Mouse (Mus musculus) layer of hippocampus, postnatal 25 days (tissue): ENCODE data around the gene Ubap2. TPM values are rescaled to one million over a fixed set of nuclear protein-coding genes. Genes with fewer than 3 reads are reported as not detected.
A peak's percentile ranks its signal among the peaks of the same experiment; 100 is the strongest.

Experiments used
- DNase-seq, 2 experiments: peaks; one replicate each; pipeline ENCODE4 v3.0.0; 2022; ENCODE audit warnings: mixed read lengths in 2 of 2, low spot score in 1 of 2; ENCODE audit errors: extremely low spot score in 1 of 2
- total RNA-seq, 2 experiments: library from RNA; stranded (reverse); gene quantifications; 2 replicates each; pipeline ENCODE4 v1.2.3; 2021

Ubap2 gene
- 10 to 100 TPM; 40.5 to 48.3 TPM for total RNA-seq

- peak; percentile 92 to 97 for DNase-seq
These were observed at the start of gene Ubap2 for GRCm38 (mm10) chr4:41274980-41275850. Gene Ubap2, minus strand, starts transcription at chr4:41275144.

DNA sequence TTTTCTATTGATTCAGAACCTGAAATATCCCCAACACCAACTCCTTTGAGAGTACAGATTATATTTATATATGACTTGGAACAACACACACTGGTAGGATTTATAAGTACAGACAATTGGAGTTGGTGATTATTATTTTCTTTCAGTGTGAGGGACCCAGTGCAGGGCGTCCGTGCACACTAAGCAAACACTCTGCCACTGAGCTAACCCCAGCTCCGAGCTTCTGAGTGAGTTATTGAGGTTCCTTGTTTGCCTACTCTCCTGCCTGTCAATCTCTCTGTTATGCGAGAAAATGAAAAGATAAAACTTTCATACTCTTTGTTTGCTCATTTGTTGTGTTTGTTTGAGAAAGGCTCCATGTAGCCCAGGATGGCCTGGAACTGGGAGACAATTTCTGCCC lies 46.0 kb upstream of the Ubap2 start:
- no peak for DNase-seq

GRCm38 (mm10) chr4:41318267-41318666 lies 43.3 kb upstream of the Ubap2 start:
- DNase-seq, result no peak

DNA sequence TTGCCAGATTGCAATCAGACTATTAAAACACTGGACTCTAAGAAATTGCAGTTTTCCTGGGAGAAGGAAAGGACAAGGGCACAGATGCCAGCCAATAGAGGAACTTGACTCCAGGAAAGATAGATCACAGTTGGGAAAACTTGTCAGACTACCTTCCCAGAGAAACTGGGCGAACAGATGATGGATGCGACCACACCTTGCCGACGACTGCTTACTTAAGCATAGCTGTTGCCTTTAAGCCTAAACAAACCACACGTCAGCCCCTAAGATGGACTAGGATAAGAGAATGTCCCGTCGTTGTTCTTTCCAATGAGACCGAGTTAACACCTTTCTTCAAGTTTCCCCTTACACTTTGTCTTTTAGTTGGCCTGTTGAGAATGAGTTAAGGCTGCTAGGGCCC lies 40.2 kb upstream of the Ubap2 start:
- no peak for DNase-seq

DNA sequence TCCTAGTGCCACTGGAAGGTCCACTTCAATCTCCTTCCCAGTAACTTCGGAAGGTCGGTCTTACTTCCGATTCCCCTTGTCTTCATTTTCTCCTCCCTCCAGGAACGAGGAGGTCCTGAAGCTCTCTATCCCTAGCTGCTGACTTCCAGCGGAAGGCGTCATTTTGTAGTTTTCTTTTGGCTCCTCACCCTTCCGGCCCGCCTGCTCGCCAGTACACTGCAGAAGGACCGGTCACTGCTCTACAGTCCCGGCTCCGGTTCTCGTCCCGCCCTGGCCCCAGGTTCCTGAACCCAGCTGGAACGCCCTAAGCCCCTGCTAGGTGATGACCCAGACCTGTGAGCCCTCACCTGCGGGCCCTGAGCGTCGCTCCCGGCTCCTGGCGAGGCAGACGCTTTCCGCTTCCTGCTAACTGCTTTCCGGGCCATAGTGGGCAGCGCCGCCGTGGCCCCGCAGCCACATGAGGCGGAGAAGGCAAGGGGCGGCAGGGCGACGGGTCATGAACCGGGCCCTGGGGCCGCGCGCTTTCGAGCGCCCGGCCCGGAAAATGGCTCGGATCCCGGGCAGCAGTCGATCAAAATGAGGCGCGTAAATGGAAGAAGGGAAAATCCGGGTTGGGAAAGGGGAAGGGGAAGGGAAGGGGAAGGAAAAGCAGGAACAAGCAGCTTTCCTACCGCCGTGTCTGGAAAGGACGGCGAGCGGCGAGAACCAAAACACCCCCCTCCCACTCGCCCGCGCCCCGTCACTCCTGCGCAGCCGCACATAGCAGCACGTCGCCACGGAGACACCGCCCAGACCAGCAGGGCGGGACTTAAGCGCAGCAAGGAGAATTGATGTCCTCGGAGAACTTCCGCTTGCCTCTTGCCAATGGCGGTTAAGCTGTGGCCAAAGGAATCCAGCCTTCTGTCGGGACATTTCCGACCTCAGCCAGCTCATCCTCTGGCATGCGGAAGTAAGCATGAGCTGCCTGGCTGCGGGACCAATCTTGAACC lies 39.5 kb upstream of the Ubap2 start, which contains the start of gene Dcaf12:
Dcaf12 (minus strand) TSS at position 749 of the 989 bp plus-strand sequence.
- peak; percentile 89 to 93 for DNase-seq

GRCm38 (mm10) chr4:41313722-41314121 lies 38.8 kb upstream of the Ubap2 start:
- DNase-seq, result no peak

- DNase-seq, result no peak
These were observed 35.9 kb upstream of the Ubap2 start for GRCm38 (mm10) chr4:41310567-41311563.

- no peak for DNase-seq
These were observed 32.5 kb upstream of the Ubap2 start for GRCm38 (mm10) chr4:41307406-41307805.

GRCm38 (mm10) chr4:41304302-41304701 lies 29.4 kb upstream of the Ubap2 start:
- DNase-seq, result no peak

- no peak for DNase-seq
These were observed 28.7 kb upstream of the Ubap2 start for GRCm38 (mm10) chr4:41303671-41304070.

DNA sequence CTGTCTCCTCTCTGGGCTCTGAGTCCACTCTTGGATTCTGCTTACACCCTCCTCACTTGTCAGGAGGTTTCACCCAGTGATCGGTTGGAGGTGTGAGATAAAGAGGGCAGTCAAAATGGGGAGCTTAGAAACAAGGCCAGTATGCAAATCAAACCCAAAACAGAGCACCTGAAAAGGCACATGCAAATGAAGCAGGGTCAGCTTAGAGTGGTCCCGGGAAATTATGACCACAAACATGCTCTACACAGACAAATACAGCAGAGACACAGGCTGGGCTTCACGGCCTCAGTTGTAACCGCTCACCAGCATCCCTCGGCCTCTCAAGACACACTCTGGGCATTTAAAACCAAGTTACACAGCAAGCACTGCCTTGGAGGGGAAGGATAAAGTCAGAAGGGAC lies 24.0 kb upstream of the Ubap2 start:
- no peak for DNase-seq

DNA sequence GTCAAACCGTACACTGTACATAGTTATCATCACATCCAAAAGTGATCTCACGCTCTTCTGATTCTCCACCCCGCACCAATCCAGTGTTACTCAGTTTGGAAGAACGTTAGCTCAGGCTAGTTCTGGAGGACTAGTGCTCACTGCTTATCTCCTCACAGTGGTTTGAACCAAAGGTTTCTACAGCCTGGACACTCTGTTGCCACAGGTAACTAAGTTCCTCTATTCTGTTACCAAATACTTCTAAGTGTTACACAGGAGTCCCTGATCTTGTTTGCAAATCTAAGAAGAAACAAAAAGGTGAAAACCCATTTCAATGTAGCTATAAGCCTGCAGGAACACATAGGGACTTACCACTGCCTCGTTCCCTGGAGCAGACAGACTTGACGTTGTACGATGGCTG lies 21.0 kb upstream of the Ubap2 start:
- no peak for DNase-seq

DNA sequence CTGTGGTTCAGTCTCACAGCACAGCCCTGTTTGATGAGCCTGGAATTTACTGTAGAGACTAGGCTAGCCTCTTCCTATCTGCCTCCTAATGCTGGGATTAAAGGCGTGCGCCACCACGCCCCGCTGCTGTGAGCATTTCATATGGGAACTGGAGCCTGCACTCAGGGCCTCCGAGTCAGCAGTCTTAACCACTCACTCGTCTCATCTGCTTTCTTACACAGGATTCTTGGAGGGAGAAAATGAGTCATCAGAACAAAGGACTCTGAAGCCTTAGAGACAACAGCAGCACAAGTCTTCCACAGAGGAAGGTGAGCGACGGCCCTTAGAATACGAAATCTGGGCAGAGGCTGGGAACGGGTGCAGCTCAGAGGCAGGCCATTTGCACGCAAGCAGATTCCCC lies 20.6 kb upstream of the Ubap2 start:
- no peak for DNase-seq

- peak in 1 of 2 experiments; percentile 24 for DNase-seq
These were observed 19.0 kb upstream of the Ubap2 start for GRCm38 (mm10) chr4:41293907-41294306.

- DNase-seq, result no peak
These were observed 14.9 kb upstream of the Ubap2 start for GRCm38 (mm10) chr4:41289802-41290201.

- no peak for DNase-seq
These were observed 11.5 kb upstream of the Ubap2 start for GRCm38 (mm10) chr4:41286420-41286819.

GRCm38 (mm10) chr4:41284087-41284486 lies 9.1 kb upstream of the Ubap2 start:
- no peak for DNase-seq

GRCm38 (mm10) chr4:41275927-41276326 lies 983 bp upstream of the Ubap2 start:
- DNase-seq, result no peak

GRCm38 (mm10) chr4:41274377-41274979 lies 466 bp downstream of the Ubap2 start:
- DNase-seq, result no peak
